Mouse (Mus musculus) hindbrain, embryonic 14.5 days (tissue): ENCODE measurements around the gene Ube2o. TPM values are rescaled to one million over a fixed set of nuclear protein-coding genes. Genes with fewer than 3 reads are reported as not detected.
"Not testable (repeated sequence)": the region's sequence is repeated elsewhere in the genome, so short reads cannot be mapped to it uniquely, and the experiment has no call there.

Source experiments
- ATAC-seq: fragments of 200-750 bp; cut with Nextera tagmentation; 2 replicates; pipeline ENCODE4 v1.8.0; 2017; ENCODE audit warnings: moderate number of reproducible peaks, mild to moderate bottlenecking, moderate TSS enrichment, moderate library complexity; ENCODE audit not compliant: low FRiP score
- DNase-seq: peaks from one replicate; pipeline ENCODE4 v3.0.0-alpha.2; 2015; ENCODE audit warnings: low spot score
- H3K27ac ChIP-seq: fragments of 300-500 bp; sonication (generic); 2 replicates; pipeline ENCODE4 v1.5.1; 2014; ENCODE audit warnings: mild to moderate bottlenecking, moderate library complexity
- H3K27me3 ChIP-seq: fragments of 300-500 bp; sonication (generic); 2 replicates; pipeline ENCODE4 v1.6.1; 2014; ENCODE audit warnings: mild to moderate bottlenecking, low read length, mixed read lengths; ENCODE audit not compliant: control insufficient read depth, insufficient read depth
- H3K36me3 ChIP-seq: fragments of 300-500 bp; sonication (generic); replicated peaks from 2 replicates; pipeline ENCODE4 v1.6.1; 2014; ENCODE audit not compliant: control insufficient read depth, insufficient read depth
- H3K4me1 ChIP-seq: fragments of 300-500 bp; sonication (generic); replicated peaks from 2 replicates; pipeline ENCODE4 v1.6.1; 2014; ENCODE audit warnings: antibody characterized with exemption, low read length, mixed read lengths; ENCODE audit not compliant: control insufficient read depth, insufficient read depth
- H3K4me2 ChIP-seq: fragments of 300-500 bp; sonication (generic); replicated peaks from 2 replicates; pipeline ENCODE4 v1.6.1; 2014; ENCODE audit warnings: mild to moderate bottlenecking, moderate library complexity
- H3K4me3 ChIP-seq: fragments of 300-500 bp; sonication (generic); replicated peaks from 2 replicates; pipeline ENCODE4 v1.5.1; 2014; ENCODE audit warnings: mild to moderate bottlenecking, low read length
- H3K9ac ChIP-seq: fragments of 300-500 bp; sonication (generic); 2 replicates; pipeline ENCODE4 v1.6.1; 2014
- H3K9me3 ChIP-seq: fragments of 300-500 bp; sonication (generic); 2 replicates; pipeline ENCODE4 v1.6.1; 2016; ENCODE audit warnings: low read length; ENCODE audit not compliant: control insufficient read depth
- WGBS: fragments of 180-500 bp; shearing (Covaris S2); extraction: QIAGEN DNeasy Blood & Tissue Kit; methylation state at CpG from one replicate; pipeline ENCODE4 v1.1.7; 2014; 5-methylcytosine and 5-hydroxymethylcytosine counted together
- polyA plus RNA-seq: library from polyadenylated mRNA; unstranded; fragments of >200 nt; fragmentation: Nextera tagmentation; extraction: Ambion mirVana; gene quantifications from 2 replicates; pipeline ENCODE4 v1.2.1, GENCODE M21; 2014

Gene Ube2o
- polyA plus RNA-seq, 1 experiment from 2014 or later: 28.5 TPM

GRCm38 (mm10) chr11:116497313-116497712 is 83.9 kb downstream of the Ube2o start:
- Histone ChIP-seq H3K4me3 (no peak overlapping the region), H3K27me3 (no peaks in the 10 kb centered on the region), H3K4me2 (no peak overlapping the region), H3K4me1 (peaks cover 8% of the 10 kb centered on the region; the same call in 1 of the 2 replicates), H3K9ac (no peak overlapping the region), H3K27ac (no peak overlapping the region), H3K36me3 (no peaks in the 10 kb centered on the region), H3K9me3 (no peaks in the 10 kb centered on the region)
- no peak for ATAC-seq
- no peak for DNase-seq
- 88% methylated on average over 4 of the region's 4 CpGs for WGBS

- no peak overlapping the region for H3K9ac ChIP-seq
- no peak overlapping the region for H3K4me2 ChIP-seq
- H3K27ac ChIP-seq: peak overlapping the region; percentile 32; the same call in 1 of the 2 replicates
- no peak for ATAC-seq
- WGBS: 39% methylated on average over 13 of the region's 13 CpGs
- no peaks in the 10 kb centered on the region for H3K27me3 ChIP-seq
- peaks cover 11% of the 10 kb centered on the region for H3K4me1 ChIP-seq
- no peaks in the 10 kb centered on the region for H3K36me3 ChIP-seq
- no peak for DNase-seq
- no peak overlapping the region for H3K4me3 ChIP-seq
- no peaks in the 10 kb centered on the region for H3K9me3 ChIP-seq
Observed at GRCm38 (mm10) chr11:116494474-116495174, 86.6 kb downstream of the Ube2o start.

- WGBS: 23% methylated on average over 4 of the region's 4 CpGs
- peak within 1 kb of the TSS; percentile 32; the same call in 1 of the 2 replicates for H3K27ac ChIP-seq
- peaks cover 17% of the 10 kb centered on the region for H3K4me1 ChIP-seq
- no peak within 1 kb of the TSS for H3K4me3 ChIP-seq
- no peak within 1 kb of the TSS for H3K9ac ChIP-seq
- ATAC-seq (no peak), DNase-seq (no peak)
- no peaks in the 10 kb centered on the region for H3K27me3 ChIP-seq
- H3K4me2 ChIP-seq: no peak within 1 kb of the TSS
- H3K9me3 ChIP-seq: no peaks in the 10 kb centered on the region
- H3K36me3 ChIP-seq: no peaks in the 10 kb centered on the region
Observed at GRCm38 (mm10) chr11:116493795-116494252, 87.4 kb downstream of the Ube2o start, which contains the start of gene Prpsap1. TSS of gene Prpsap1 (minus strand) at chr11:116494202.

GRCm38 (mm10) chr11:116493191-116493590 is 88.1 kb downstream of the Ube2o start:
- Histone ChIP-seq H3K4me1 (peaks cover 18% of the 10 kb centered on the region), H3K9ac (no peak overlapping the region), H3K27me3 (no peaks in the 10 kb centered on the region), H3K4me2 (no peak overlapping the region), H3K9me3 (no peaks in the 10 kb centered on the region), H3K27ac (no peak overlapping the region), H3K4me3 (no peak overlapping the region), H3K36me3 (no peaks in the 10 kb centered on the region)
- no peak for ATAC-seq
- DNase-seq: no peak
- WGBS: 82% methylated on average over 5 of the region's 5 CpGs

- not testable (repeated sequence) for H3K4me3 ChIP-seq
Observed at GRCm38 (mm10) chr11:116492507-116492906, 88.7 kb downstream of the Ube2o start.

GRCm38 (mm10) chr11:116491338-116491737 is 89.9 kb downstream of the Ube2o start:
- no peak for ATAC-seq
- WGBS: 71% methylated on average over 6 of the region's 6 CpGs
- Histone ChIP-seq H3K9me3 (no peaks in the 10 kb centered on the region), H3K4me2 (peak overlapping the region; percentile 75), H3K9ac (peak overlapping the region; percentile 97; the same call in 1 of the 2 replicates), H3K27me3 (no peaks in the 10 kb centered on the region), H3K27ac (no peak overlapping the region), H3K36me3 (peaks cover 14% of the 10 kb centered on the region), H3K4me1 (peaks cover 18% of the 10 kb centered on the region), H3K4me3 (no peak overlapping the region)
- no peak for DNase-seq

More at GRCm38 (mm10) chr11:116492507-116492906, 88.7 kb downstream of the Ube2o start:
- H3K4me1 ChIP-seq: peaks cover 18% of the 10 kb centered on the region
- H3K9ac ChIP-seq, ATAC-seq, H3K27ac ChIP-seq, H3K36me3 ChIP-seq, DNase-seq, H3K27me3 ChIP-seq, H3K4me2 ChIP-seq, H3K9me3 ChIP-seq: not testable (repeated sequence)
- WGBS: 58% methylated on average over 1 of the region's 1 CpGs

GRCm38 (mm10) chr11:116490232-116491107 is 90.8 kb downstream of the Ube2o start:
- peak overlapping the region; percentile 91 for H3K27ac ChIP-seq
- WGBS: under 1% methylated on average over 57 of the region's 62 CpGs
- H3K4me1 ChIP-seq: peaks cover 18% of the 10 kb centered on the region
- no peaks in the 10 kb centered on the region for H3K9me3 ChIP-seq
- DNase-seq (peak; percentile 88), ATAC-seq (peak; percentile 94)
- H3K27me3 ChIP-seq: no peaks in the 10 kb centered on the region
- H3K4me3 ChIP-seq: peak overlapping the region; percentile 90
- peaks cover 22% of the 10 kb centered on the region for H3K36me3 ChIP-seq
- peak overlapping the region; percentile 75 for H3K4me2 ChIP-seq
- peak overlapping the region; percentile 97 for H3K9ac ChIP-seq

- Histone ChIP-seq H3K4me2 (peak overlapping the region; percentile 75), H3K36me3 (peaks cover 29% of the 10 kb centered on the region), H3K4me1 (peaks cover 13% of the 10 kb centered on the region), H3K9me3 (no peaks in the 10 kb centered on the region), H3K4me3 (peak overlapping the region; percentile 90), H3K27ac (peak overlapping the region; percentile 91), H3K27me3 (no peaks in the 10 kb centered on the region), H3K9ac (peak overlapping the region; percentile 97)
- under 1% methylated on average over 27 of the region's 39 CpGs for WGBS
- ATAC-seq: peak; percentile 50
- DNase-seq: no peak
Observed at GRCm38 (mm10) chr11:116489771-116490231, 91.4 kb downstream of the Ube2o start.
